Comparison of ENCODE assay signal across 18 mouse cellular contexts in the genomic region with DNA sequence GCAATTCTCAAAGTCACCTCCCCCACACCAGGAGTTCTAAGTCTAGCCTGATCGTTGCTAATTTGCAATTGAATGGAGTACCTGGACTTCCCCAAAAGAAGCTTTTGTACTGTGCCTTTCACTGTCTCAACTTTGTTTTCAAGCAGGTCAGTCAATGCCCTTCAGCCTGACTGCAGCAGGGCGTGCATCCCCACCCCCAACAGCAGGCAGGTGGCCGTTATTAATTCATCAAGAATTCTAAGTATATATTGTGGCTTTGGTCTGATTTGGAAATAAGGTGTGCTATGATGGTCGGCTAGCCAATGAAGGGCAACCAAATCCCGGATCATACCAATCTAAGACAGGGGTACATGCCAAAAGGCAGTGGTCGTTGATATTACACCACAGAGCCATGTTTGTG. TPM values are rescaled to one million over a fixed set of nuclear protein-coding genes. Genes with fewer than 3 reads are reported as not detected.
"Had no signal": no experiment of that assay in that cellular context is flagged by ENCODE, and none has a peak within 500 bp of the region (broad histone marks: within the 10 kb centered on the region; RNA-seq: fewer than 3 reads in every experiment).

No protein-coding gene starts in this region.

RNA-seq across cellular contexts. Expression of a gene that starts 38.3 kb away (rescaled TPM):
- total RNA-seq: megakaryocyte progenitor cell, adult 5-6 weeks; midbrain, postnatal 0 days; monocyte, adult 5-6 weeks; neutrophil, adult 5-6 weeks had no signal
- polyA plus RNA-seq: liver, embryonic 15.5 days; lung, embryonic 15.5 days; lung, postnatal 0 days; macrophage; midbrain, embryonic 13.5 days; midbrain, embryonic 15.5 days; midbrain, postnatal 0 days; neural tube, embryonic 12.5 days; neural tube, embryonic 14.5 days; spleen, adult 2 months; stomach, embryonic 15.5 days; stomach, postnatal 0 days; testis, adult 2 months; thymus, adult 2 months; urinary bladder, adult 2 months had no signal
